Mouse (Mus musculus) stomach, embryonic 16.5 days (tissue): ENCODE measurements at regions not wholly inside any gene's neighbourhood (a gene's known extent, or its start where the extent isn't known, plus 50 kb on each side); places are given as distances from the start of the nearest gene placed in this dataset.

Experiments
- ATAC-seq: fragments of 200-750 bp; cut with Nextera tagmentation; 2 replicates; pipeline ENCODE4 v1.8.0; 2017; ENCODE audit warnings: moderate number of reproducible peaks, moderate TSS enrichment; ENCODE audit not compliant: insufficient read depth, low FRiP score
- H3K27ac ChIP-seq: fragments of 300-500 bp; sonication (generic); 2 replicates; pipeline ENCODE4 v1.5.1; 2014; ENCODE audit warnings: low read length
- H3K27me3 ChIP-seq: fragments of 300-500 bp; sonication (generic); 2 replicates; pipeline ENCODE4 v1.6.1; 2014; ENCODE audit warnings: low read length, control low read depth, mixed read lengths; ENCODE audit not compliant: control insufficient read depth, insufficient read depth
- H3K36me3 ChIP-seq: fragments of 300-500 bp; sonication (generic); 2 replicates; pipeline ENCODE4 v1.6.1; 2014; ENCODE audit warnings: low read length; ENCODE audit not compliant: control insufficient read depth, insufficient read depth
- H3K4me1 ChIP-seq: fragments of 300-500 bp; sonication (generic); 2 replicates; pipeline ENCODE4 v1.6.1; 2014; ENCODE audit warnings: low read length, control low read depth, mixed read lengths; ENCODE audit not compliant: control insufficient read depth, insufficient read depth
- H3K4me2 ChIP-seq: fragments of 300-500 bp; sonication (generic); 2 replicates; pipeline ENCODE4 v1.6.1; 2014; ENCODE audit warnings: low read depth, low read length, mixed read lengths
- H3K4me3 ChIP-seq: fragments of 300-500 bp; sonication (generic); replicated peaks from 2 replicates; pipeline ENCODE4 v1.5.1; 2014; ENCODE audit warnings: mild to moderate bottlenecking, low read length
- H3K9ac ChIP-seq: fragments of 300-500 bp; sonication (generic); 2 replicates; pipeline ENCODE4 v1.6.1; 2014; ENCODE audit warnings: low read length
- H3K9me3 ChIP-seq: fragments of 300-500 bp; sonication (generic); replicated peaks from 2 replicates; pipeline ENCODE4 v1.6.1; 2016; ENCODE audit warnings: low read length, control low read depth; ENCODE audit not compliant: control insufficient read depth
- WGBS: fragments of 180-500 bp; shearing (Covaris S2); extraction: QIAGEN DNeasy Blood & Tissue Kit; methylation state at CpG from one replicate; pipeline ENCODE4 v1.1.7; 2014; 5-methylcytosine and 5-hydroxymethylcytosine counted together

DNA sequence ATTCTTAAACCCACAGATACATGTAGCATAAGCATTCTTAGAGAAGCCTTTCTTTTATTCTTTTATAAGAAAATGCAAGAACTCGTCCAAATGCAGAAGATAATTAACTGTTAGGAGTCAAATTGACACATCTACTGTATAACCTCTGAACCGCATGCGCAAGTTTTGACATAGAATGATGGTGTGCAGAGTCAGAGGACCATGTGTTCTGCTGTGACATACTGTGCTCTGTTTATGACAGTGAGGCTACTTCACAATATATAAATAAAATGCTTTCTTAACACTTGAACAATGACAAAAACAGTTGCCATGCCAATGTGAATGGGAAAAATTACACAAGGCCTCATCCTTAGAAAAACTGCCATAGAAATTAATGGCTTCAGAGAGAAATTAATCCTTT is 454.1 kb upstream of the Manea start:
- Histone ChIP-seq H3K9ac (no peak overlapping the region), H3K9me3 (no peaks in the 10 kb centered on the region), H3K4me2 (no peak overlapping the region), H3K4me3 (no peak overlapping the region), H3K4me1 (no peaks in the 10 kb centered on the region), H3K27ac (no peak overlapping the region), H3K27me3 (no peaks in the 10 kb centered on the region), H3K36me3 (no peaks in the 10 kb centered on the region)
- no peak for ATAC-seq
- 70% methylated on average over 3 of the region's 3 CpGs for WGBS

DNA sequence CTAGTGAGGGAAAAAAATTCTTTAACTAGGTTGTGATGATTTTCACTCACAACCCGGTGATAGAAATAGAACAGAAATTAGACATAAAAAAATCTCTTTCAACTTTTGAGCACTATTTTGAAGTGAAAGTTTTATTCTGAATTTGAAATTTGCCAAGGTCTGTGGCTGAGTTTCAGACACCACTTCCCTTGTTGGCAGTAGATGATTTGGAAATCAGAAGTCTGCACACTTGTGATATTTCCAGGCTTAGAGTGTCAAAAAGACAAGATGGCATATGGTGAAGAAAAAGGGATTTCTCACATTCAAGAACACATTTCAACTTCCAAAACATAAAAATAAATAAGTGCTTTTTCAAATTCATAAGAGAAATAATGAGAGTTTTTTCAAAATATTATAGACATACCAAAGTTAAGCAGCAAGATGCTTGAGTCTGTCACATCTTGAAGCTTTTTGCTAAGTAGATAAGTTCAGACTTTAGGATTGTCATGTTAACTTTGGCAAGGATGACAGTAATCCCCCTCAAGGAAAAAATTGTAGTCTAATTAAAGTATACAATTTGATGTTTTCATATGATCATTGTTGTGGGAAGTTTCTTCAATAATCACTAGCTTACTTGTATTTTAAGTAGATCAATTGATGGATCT is 446.6 kb upstream of the Manea start:
- ATAC-seq: no peak
- H3K4me2 ChIP-seq: no peak overlapping the region
- no peaks in the 10 kb centered on the region for H3K36me3 ChIP-seq
- H3K4me3 ChIP-seq: no peak overlapping the region
- H3K4me1 ChIP-seq: no peaks in the 10 kb centered on the region
- no peak overlapping the region for H3K9ac ChIP-seq
- H3K9me3 ChIP-seq: no peaks in the 10 kb centered on the region
- H3K27ac ChIP-seq: no peak overlapping the region
- H3K27me3 ChIP-seq: no peaks in the 10 kb centered on the region
- 88% methylated on average over 1 of the region's 1 CpGs for WGBS

GRCm38 (mm10) chr4:26767896-26768295 is 421.2 kb upstream of the Manea start:
- no peaks in the 10 kb centered on the region for H3K9me3 ChIP-seq
- H3K36me3 ChIP-seq: no peaks in the 10 kb centered on the region
- WGBS: 67% methylated on average over 2 of the region's 2 CpGs
- no peaks in the 10 kb centered on the region for H3K4me1 ChIP-seq
- no peak overlapping the region for H3K27ac ChIP-seq
- H3K4me2 ChIP-seq: no peak overlapping the region
- H3K27me3 ChIP-seq: no peaks in the 10 kb centered on the region
- ATAC-seq: no peak
- no peak overlapping the region for H3K4me3 ChIP-seq
- no peak overlapping the region for H3K9ac ChIP-seq

GRCm38 (mm10) chr4:26766235-26767228 is 419.8 kb upstream of the Manea start:
- Histone ChIP-seq H3K4me2 (no peak overlapping the region), H3K9me3 (no peaks in the 10 kb centered on the region), H3K4me3 (no peak overlapping the region), H3K27ac (no peak overlapping the region), H3K36me3 (no peaks in the 10 kb centered on the region), H3K4me1 (no peaks in the 10 kb centered on the region), H3K27me3 (no peaks in the 10 kb centered on the region), H3K9ac (no peak overlapping the region)
- 44% methylated on average over 16 of the region's 16 CpGs for WGBS
- ATAC-seq: no peak

DNA sequence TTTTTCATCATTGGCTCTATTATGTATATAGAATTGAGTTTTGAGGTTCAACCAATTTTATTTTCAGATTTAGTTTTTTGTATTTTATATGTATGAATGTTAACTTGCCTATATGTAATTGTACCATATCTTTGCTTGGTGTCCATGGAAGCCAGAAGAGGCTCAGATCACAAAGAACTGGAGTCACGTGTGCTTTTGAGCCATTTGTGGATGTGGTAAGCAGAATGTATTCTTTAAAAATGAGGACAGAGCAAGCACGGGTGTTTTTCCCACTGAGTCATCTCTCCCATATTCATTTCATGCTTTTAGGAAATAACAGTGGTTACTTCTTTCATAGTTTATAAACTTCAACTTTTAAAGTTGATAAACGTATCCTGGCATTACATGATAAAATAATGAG is 394.1 kb upstream of the Manea start:
- no peak overlapping the region for H3K4me2 ChIP-seq
- WGBS: 80% methylated on average over 3 of the region's 3 CpGs
- no peak for ATAC-seq
- no peaks in the 10 kb centered on the region for H3K27me3 ChIP-seq
- no peak overlapping the region for H3K4me3 ChIP-seq
- no peaks in the 10 kb centered on the region for H3K4me1 ChIP-seq
- no peak overlapping the region for H3K9ac ChIP-seq
- H3K27ac ChIP-seq: no peak overlapping the region
- no peaks in the 10 kb centered on the region for H3K36me3 ChIP-seq
- no peaks in the 10 kb centered on the region for H3K9me3 ChIP-seq

- 68% methylated on average over 3 of the region's 3 CpGs for WGBS
- no peaks in the 10 kb centered on the region for H3K9me3 ChIP-seq
- ATAC-seq: no peak
These were observed 389.7 kb upstream of the Manea start for GRCm38 (mm10) chr4:26736381-26736780.

DNA sequence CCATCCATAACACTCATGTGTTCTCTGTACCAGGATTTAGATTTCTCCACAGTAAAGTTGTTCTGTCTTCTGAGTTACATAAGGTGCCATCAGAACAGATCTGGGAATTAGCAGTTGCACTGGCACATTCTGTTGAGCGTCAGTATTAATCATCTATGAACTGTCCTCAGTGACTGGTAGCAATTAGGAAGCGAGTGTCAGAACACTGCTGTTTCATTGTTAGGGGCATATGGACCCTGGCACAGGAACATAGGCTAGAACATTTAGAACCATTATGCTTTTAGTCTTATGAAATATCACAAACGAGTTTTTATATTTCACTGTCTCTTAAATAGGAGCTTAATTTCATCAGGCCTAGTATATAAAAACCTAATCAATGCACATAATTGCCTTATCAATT is 367.7 kb upstream of the Manea start:
- WGBS: 71% methylated on average over 3 of the region's 3 CpGs
- no peak overlapping the region for H3K4me3 ChIP-seq
- no peak overlapping the region for H3K27ac ChIP-seq
- no peak overlapping the region for H3K4me2 ChIP-seq
- H3K27me3 ChIP-seq: no peaks in the 10 kb centered on the region
- H3K9me3 ChIP-seq: no peaks in the 10 kb centered on the region
- no peaks in the 10 kb centered on the region for H3K4me1 ChIP-seq
- no peaks in the 10 kb centered on the region for H3K36me3 ChIP-seq
- no peak overlapping the region for H3K9ac ChIP-seq
- ATAC-seq: no peak

More at GRCm38 (mm10) chr4:26736381-26736780, 389.7 kb upstream of the Manea start:
- Histone ChIP-seq H3K4me3 (no peak overlapping the region), H3K4me1 (no peaks in the 10 kb centered on the region), H3K9ac (no peak overlapping the region), H3K4me2 (no peak overlapping the region), H3K27ac (no peak overlapping the region), H3K36me3 (no peaks in the 10 kb centered on the region), H3K27me3 (no peaks in the 10 kb centered on the region)

DNA sequence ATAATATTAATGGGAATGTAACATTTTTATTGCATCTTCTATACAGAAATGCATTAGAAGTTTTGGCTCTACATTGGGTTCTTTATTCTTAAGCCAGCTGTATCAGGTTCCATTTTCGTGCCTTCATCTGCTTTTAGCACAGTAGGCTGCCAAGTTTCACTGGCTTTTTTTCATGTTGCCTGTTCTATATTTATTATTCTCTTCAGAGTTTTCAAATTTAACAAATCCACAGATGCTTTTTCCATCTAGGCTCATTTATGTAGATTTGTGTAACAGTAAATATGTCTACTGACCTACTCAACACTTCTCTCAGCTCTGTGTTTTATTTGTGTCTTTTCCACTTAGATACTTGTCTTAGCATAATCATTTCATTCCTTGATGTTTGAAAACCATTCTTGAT is 363.3 kb upstream of the Manea start:
- Histone ChIP-seq H3K27me3 (no peaks in the 10 kb centered on the region), H3K36me3 (no peaks in the 10 kb centered on the region), H3K4me1 (no peaks in the 10 kb centered on the region), H3K9ac (no peak overlapping the region), H3K9me3 (no peaks in the 10 kb centered on the region), H3K4me3 (no peak overlapping the region), H3K27ac (no peak overlapping the region), H3K4me2 (no peak overlapping the region)
- 59% methylated on average over 1 of the region's 1 CpGs for WGBS
- no peak for ATAC-seq

- Histone ChIP-seq H3K9me3 (no peaks in the 10 kb centered on the region), H3K27ac (no peak overlapping the region), H3K27me3 (no peaks in the 10 kb centered on the region), H3K4me1 (no peaks in the 10 kb centered on the region), H3K9ac (no peak overlapping the region), H3K36me3 (no peaks in the 10 kb centered on the region), H3K4me2 (no peak overlapping the region), H3K4me3 (no peak overlapping the region)
- ATAC-seq: no peak
- WGBS: 38% methylated on average over 3 of the region's 3 CpGs
These were observed 349.3 kb upstream of the Manea start for GRCm38 (mm10) chr4:26695964-26696363.
